Mouse (Mus musculus) lung, adult 2 months (tissue): ENCODE data around the gene Cabin1.

Experiments
- CTCF ChIP-seq: fragments of 200-500 bp; IDR thresholded peaks from 2 replicates; pipeline ENCODE4 v1.5.1; 2011; ENCODE audit warnings: mild to moderate bottlenecking, low read length, control low read depth; ENCODE audit not compliant: insufficient read depth
- POLR2A ChIP-seq: fragments of 200-500 bp; IDR thresholded peaks from 2 replicates; pipeline ENCODE4 v1.6.1; 2011; ENCODE audit warnings: low read depth, mild to moderate bottlenecking, control low read depth, low read length, borderline replicate concordance; ENCODE audit errors: extremely low read depth

DNA sequence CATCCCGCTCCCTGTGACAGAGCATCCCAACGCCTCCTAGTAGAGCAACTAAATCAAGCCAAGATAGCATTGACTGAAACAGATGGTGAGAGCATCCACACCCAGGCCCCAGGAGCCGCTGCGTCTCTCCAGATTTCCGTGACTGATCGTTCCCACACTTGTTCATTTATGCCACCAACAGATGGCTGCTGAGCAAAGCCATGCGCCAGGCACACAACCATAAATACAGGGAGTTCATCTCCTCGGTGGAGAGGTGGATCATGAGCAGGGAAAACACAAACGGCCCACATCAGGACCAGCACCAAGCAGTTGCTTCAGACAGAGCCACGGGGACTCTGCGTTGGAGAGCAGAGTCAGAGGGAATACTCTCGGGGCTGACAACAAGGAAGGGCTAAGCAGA is 20.8 kb downstream of the Cabin1 start:
- TF ChIP-seq CTCF (no peak), POLR2A (no peak)
